Mouse (Mus musculus): ENCODE data around the gene Gm45799. TPM values are rescaled to one million over a fixed set of nuclear protein-coding genes. Genes with fewer than 3 reads are reported as not detected.

Gene Gm45799
- polyA plus RNA-seq, 1 experiment from 2014 or later = 13.2 TPM

DNA sequence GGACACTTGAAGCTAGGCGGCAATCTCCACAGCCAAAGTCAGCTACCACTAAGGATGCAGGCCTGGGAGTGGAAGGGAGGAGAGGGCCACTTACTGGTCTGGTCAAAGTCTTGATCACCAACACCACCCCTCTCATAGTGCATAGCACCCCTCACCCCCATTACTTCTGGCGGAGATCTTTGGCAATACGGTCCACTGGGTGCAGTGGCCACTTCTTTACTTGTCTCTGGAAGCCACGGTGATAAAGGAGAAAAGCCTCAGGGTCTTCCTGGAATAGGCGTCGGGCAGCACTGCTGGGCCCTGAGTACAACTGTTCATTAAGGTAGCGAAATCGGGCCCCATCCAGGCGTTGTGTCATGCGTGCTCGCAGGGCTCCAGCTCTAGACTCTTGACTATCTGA, 93.5 kb downstream of the Gm45799 start:
- Histone ChIP-seq H3K27me3 (replicated peaks) (no peaks in the 10 kb centered on the region), H3K9ac (no peak overlapping the region), H3K36me3 (peaks cover 62% of the 10 kb centered on the region), H3K4me3 (no peak overlapping the region), H3K27ac (no peak overlapping the region), H3K4me1 (peaks cover 42% of the 10 kb centered on the region), H3K9me3 (replicated peaks) (no peaks in the 10 kb centered on the region), H3K4me2 (no peak overlapping the region)
- ATAC-seq = no peak
- WGBS (ENCODE audit: insufficient replicate concordance) = 86% methylated on average over 11 of the region's 11 CpGs

Other genes with a start within 250 kb of the Gm45799 start
- 15.9 and 16.9 TPM in 2 replicates for gene Fam160a2, start 240.5 kb upstream of the Gm45799 start, polyA plus RNA-seq (2016; fragmentation: Nextera tagmentation; extraction: Ambion mirVana)
- not detected in 2 replicates for gene Cnga4, start 236.0 kb upstream of the Gm45799 start, polyA plus RNA-seq (2016; fragmentation: Nextera tagmentation; extraction: Ambion mirVana)
- not detected in 2 replicates for gene Cckbr, start 214.8 kb upstream of the Gm45799 start, polyA plus RNA-seq (2016; fragmentation: Nextera tagmentation; extraction: Ambion mirVana)
- gene Cavin3, start 158.3 kb upstream of the Gm45799 start, polyA plus RNA-seq (2016; fragmentation: Nextera tagmentation; extraction: Ambion mirVana) = 8.3 and 8.9 TPM in 2 replicates
- gene Smpd1, start 86.2 kb upstream of the Gm45799 start, polyA plus RNA-seq (2016; fragmentation: Nextera tagmentation; extraction: Ambion mirVana) = 27.6 and 28.7 TPM in 2 replicates
- gene Apbb1, start 58.9 kb upstream of the Gm45799 start, polyA plus RNA-seq (2016; fragmentation: Nextera tagmentation; extraction: Ambion mirVana) = 6.3 and 6.7 TPM in 2 replicates
- gene Hpx, start 40.4 kb upstream of the Gm45799 start, polyA plus RNA-seq (2016; fragmentation: Nextera tagmentation; extraction: Ambion mirVana) = 81.9 and 84.3 TPM in 2 replicates
- gene Trim3, start 7.0 kb upstream of the Gm45799 start, polyA plus RNA-seq (2016; fragmentation: Nextera tagmentation; extraction: Ambion mirVana) = 7.7 and 8.0 TPM in 2 replicates
- gene Timm10b, start 496 bp upstream of the Gm45799 start, polyA plus RNA-seq (2016; fragmentation: Nextera tagmentation; extraction: Ambion mirVana) = 159 and 163 TPM in 2 replicates
- gene Arfip2, start 136 bp upstream of the Gm45799 start, polyA plus RNA-seq (2016; fragmentation: Nextera tagmentation; extraction: Ambion mirVana) = 24.5 and 26.8 TPM in 2 replicates
- 0.24 and 0.47 TPM in 2 replicates for gene Dnhd1, start 10.3 kb downstream of the Gm45799 start, polyA plus RNA-seq (2016; fragmentation: Nextera tagmentation; extraction: Ambion mirVana)
- gene Ilk, start 96.0 kb downstream of the Gm45799 start, polyA plus RNA-seq (2016; fragmentation: Nextera tagmentation; extraction: Ambion mirVana) = 149 and 159 TPM in 2 replicates
- 28.8 and 29.1 TPM in 2 replicates for gene Rrp8, start 96.8 kb downstream of the Gm45799 start, polyA plus RNA-seq (2016; fragmentation: Nextera tagmentation; extraction: Ambion mirVana)
- gene Taf10, start 103.8 kb downstream of the Gm45799 start, polyA plus RNA-seq (2016; fragmentation: Nextera tagmentation; extraction: Ambion mirVana) = 232 and 233 TPM in 2 replicates
- gene Tpp1, start 111.7 kb downstream of the Gm45799 start, polyA plus RNA-seq (2016; fragmentation: Nextera tagmentation; extraction: Ambion mirVana) = 62.3 and 64.7 TPM in 2 replicates
- gene Dchs1, start 147.1 kb downstream of the Gm45799 start, polyA plus RNA-seq (2016; fragmentation: Nextera tagmentation; extraction: Ambion mirVana) = 1.9 and 2.0 TPM in 2 replicates
- 330 and 351 TPM in 2 replicates for gene Mrpl17, start 170.5 kb downstream of the Gm45799 start, polyA plus RNA-seq (2016; fragmentation: Nextera tagmentation; extraction: Ambion mirVana)